Mouse (Mus musculus) right cerebral cortex, postnatal 4 days (tissue): ENCODE measurements around the gene Gm11444.

ENCODE experiments used
- DNase-seq: peaks from one replicate; pipeline ENCODE4 v3.0.0-alpha.2; 2022

The Gm11444 gene

GRCm38 (mm10) chr11:85811676-85812075, 38.5 kb downstream of the Gm11444 start:
- no peak for DNase-seq

- no peak for DNase-seq
These were observed 38.9 kb downstream of the Gm11444 start for GRCm38 (mm10) chr11:85811229-85811628.

- DNase-seq: no peak
These were observed 42.8 kb downstream of the Gm11444 start for GRCm38 (mm10) chr11:85807353-85807752.

GRCm38 (mm10) chr11:85805779-85806178, 44.4 kb downstream of the Gm11444 start:
- no peak for DNase-seq

- no peak for DNase-seq
These were observed 46.1 kb downstream of the Gm11444 start for GRCm38 (mm10) chr11:85804048-85804447.

GRCm38 (mm10) chr11:85800380-85800779, 49.8 kb downstream of the Gm11444 start:
- no peak for DNase-seq

GRCm38 (mm10) chr11:85799856-85800255, 50.3 kb downstream of the Gm11444 start:
- DNase-seq: no peak

- no peak for DNase-seq
These were observed 50.7 kb downstream of the Gm11444 start for GRCm38 (mm10) chr11:85799456-85799855.
